Mouse (Mus musculus): ENCODE data around the gene Gabrb1. TPM values are rescaled to one million over a fixed set of nuclear protein-coding genes. Genes with fewer than 3 reads are reported as not detected.
"Not testable (repeated sequence)": the region's sequence is repeated elsewhere in the genome, so short reads cannot be mapped to it uniquely, and the experiment has no call there.

The Gabrb1 gene
- total RNA-seq, 2 experiments from 2014 or later, result 47.5 to 52.3 TPM

DNA sequence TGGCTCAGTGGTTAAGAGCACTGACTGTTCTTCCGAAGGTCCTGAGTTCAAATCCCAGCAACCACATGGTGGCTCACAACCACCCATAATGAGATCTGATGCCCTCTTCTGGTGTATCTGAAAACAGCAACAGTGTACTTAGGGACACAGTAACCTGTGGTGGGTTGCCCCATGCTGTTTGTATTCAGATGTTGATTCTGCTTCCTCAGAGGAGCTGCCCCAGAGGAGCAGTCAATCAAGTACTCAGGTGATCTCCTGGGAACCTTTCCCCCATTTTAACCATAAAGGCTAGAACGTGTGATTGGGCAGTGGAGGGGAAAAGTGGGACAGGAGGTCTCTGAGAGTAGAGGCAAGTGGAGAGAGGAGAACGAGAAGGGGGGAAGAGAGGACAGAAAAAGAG lies 497.8 kb downstream of the Gabrb1 start:
- intact Hi-C loops (cut with DNase I), result not testable (repeated sequence)

DNA sequence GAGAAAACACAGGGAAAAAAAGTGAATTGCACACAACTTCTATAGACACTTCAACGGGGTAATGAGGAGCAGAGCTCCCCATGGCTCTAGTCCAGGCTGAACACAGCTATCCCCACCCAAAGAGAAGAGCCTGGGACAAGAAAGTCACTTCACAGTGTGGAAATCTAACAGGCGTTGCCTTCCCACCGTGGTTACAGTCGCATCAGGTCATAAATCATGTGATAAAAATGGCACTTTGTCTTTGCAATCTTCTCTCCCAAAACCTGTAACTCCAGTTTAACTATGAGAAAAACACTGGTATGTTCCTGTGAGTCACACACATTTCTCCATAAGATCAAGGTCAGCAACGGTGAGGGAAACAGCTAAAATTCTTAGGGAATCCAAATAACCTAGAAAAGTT lies 498.7 kb downstream of the Gabrb1 start:
- intact Hi-C loops (cut with DNase I), result no loop called here
- no peak for DNase-seq

More for the DNA sequence above, 497.8 kb downstream of the Gabrb1 start:
- DNase-seq, result not testable (repeated sequence)

DNA sequence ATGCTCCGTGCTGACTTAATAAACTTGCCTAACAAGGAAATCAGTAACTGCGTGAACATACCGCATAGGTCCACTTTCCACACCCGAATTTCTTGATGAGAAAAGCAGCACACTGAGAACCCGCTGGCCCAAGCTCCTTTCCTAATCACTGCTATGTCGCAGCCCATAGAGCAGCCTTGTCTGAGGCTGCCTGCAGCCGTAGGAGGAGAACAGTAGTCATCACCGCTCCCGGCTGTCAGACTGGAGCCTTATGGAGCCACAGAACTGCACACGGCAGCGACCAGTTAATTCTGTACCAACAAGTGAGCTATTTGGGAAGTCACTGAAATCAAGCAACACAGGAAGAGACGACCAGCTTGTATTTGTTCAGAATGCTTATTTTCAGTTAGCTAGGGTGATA lies 500.8 kb downstream of the Gabrb1 start:
- intact Hi-C loops (cut with DNase I), result no loop called here
- no peak for DNase-seq

DNA sequence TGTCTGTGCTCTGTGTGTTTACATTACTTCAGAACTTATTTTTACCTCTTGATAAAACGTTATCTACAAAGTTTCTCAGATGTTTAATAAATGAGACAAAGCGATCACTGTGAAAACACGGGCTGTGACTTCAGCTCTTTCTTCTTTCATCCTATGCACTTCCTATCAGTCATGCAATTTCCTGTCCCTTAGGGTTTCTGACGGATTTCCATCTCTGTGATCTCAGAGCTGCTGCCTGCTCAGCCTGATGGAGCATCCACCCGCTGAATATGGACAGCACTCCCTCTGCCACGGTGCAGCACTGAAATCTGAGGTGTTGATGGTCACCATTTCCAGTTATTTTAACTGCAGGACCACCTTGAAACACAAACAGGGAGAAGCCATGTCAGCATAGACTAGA lies 501.6 kb downstream of the Gabrb1 start:
- intact Hi-C loops (cut with DNase I), result no loop called here

DNA sequence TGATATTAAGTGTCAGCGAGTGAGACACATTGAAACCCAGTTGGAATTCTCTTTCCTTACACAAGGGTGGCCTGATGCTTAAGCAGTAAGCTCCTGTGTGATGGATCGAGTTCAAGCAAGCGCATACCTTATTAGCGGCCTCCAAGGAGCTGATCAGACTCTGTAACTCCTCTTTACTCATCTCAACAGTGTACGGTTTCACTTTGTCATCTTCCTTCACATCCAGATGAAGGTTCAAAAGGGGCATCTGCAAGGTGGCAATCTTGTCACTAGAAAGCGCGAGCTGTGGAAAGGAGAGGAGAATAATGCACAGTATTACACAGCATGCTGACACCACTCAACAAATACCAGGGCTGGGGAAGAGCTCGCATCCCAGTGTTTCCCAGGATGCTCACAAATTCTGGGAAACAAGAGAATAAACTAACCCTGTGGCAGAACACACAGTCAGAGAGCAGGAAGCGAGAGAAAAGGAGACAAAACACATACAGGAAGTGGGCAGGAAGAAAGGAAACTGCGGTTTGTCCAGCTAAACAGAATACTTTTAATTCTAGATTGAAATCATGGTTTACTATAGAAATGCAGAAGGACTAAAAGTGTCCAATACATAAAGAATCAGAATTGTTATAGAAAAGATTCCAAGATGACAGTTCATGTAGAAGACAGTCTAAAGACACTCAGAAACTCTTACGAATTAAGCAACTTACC lies 503.0 kb downstream of the Gabrb1 start:
- DNase-seq, result no peak
- intact Hi-C loops (cut with DNase I), result no loop called here

More for the DNA sequence above, 501.6 kb downstream of the Gabrb1 start:
- no peak for DNase-seq

DNA sequence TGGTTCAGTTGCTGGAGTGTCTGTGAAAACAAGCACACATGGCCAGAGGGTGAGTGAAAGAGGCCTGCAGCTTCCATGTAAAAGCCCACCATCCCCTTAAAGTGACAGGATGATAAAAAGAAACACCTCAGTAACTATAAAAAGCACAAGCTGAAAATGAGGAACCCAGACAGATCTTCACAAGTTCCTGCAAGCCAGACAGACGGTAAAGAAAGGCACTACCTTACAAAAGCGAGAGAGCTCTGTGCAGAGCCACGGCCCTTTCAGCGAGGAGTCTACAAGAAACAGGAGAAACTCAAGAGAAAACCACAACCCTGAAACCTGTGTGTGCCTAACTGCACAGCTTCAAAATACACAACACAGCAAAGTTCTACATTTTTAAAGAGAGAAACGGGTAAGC lies 504.9 kb downstream of the Gabrb1 start:
- intact Hi-C loops (cut with DNase I), result no loop called here
- DNase-seq, result no peak

DNA sequence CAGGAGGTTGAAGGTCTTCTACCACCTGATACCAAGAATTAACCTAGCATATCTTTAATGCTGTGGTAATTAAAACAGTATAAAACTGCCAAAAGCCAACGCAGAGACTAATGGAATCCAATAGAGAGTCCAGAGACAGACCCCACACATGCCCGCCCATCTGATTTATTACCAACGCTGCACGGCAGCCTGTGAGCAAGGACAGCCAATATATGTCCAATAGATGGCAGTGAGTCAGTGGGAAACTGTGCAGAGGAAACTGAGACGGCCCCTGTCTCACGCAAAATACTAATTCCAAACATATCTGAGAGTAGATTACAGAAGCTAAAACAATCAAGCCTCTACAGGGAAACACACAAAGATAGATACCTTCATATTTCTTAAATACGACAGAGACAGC lies 506.5 kb downstream of the Gabrb1 start:
- intact Hi-C loops (cut with DNase I), result no loop called here
- DNase-seq, result no peak

DNA sequence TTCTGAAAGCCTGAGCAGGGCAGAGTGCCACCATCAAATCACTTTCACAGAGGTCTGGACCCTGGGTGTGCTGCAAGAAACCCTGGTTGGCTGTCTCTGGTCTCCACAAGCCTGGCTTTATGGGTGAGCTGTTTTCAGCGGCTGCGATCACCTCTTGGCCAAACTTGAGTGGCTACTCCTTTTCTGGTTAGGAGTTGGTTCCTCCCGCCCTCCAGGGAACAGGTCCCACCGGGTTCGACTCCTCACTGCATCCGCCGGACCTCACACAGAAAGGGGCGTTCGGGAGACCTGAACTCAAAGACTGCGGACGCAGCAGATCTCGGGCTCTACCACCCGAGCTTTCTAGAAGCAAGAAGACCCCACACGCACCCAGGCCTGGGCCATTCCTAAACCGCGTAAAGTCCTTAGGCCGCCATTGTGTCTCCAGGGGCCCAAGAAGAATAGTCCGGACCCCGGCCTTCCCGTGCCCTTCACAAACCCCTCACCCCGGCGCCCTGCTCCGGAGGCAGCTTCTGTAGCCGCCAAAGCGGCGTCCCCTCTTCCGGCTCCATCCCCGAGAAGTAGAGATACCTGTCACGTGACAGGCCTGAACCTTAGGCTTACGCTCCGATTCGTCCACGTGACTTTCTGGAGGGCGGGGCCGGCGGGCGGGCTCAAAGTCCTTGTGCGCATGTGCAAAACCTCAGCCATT lies 509.8 kb downstream of the Gabrb1 start, which contains the start of gene Commd8:
Gene Commd8 (minus strand): TSS at position 596 of the 691 bp plus-strand sequence.
- intact Hi-C loops (cut with DNase I), result no loop called here
- DNase-seq, result peak; percentile 96

DNA sequence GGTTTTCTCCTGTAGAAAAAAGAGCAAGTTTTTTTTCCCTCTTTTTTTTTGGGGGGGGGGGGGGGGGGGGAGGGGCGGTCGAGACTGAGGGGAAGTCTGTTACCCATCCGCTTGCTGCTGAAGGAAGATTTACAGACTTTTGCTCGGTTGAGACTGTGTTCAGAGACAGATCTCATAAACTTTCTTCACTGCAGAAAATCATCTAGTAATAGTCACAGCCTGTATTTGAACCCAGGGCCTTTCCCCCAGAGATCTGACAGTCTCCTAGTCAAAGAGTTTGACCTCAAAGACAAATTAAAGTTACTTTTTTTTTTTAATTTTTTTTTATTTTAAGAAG lies 510.3 kb downstream of the Gabrb1 start:
- intact Hi-C loops (cut with DNase I), result no loop called here
- DNase-seq, result no peak

DNA sequence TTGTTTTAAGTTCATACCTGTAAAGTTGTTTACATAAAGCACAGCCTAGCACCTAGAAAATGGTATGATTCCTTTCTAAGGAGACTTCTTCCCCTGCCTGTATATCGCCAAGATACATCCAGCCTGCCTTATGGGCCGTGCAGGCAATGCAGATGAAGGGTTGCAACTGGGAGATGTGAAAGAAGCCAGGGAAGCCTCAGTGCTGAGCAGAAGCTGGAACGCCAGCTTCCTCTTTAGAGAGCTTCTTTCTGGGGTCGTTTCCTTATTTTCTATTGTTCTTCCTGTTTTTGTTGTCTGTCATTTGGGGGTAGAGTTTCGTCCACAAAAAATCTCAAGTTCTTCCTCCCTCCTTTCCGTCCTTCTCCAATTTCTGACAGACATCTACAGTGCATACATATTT lies 512.2 kb downstream of the Gabrb1 start:
- intact Hi-C loops (cut with DNase I), result no loop called here
- DNase-seq, result no peak

DNA sequence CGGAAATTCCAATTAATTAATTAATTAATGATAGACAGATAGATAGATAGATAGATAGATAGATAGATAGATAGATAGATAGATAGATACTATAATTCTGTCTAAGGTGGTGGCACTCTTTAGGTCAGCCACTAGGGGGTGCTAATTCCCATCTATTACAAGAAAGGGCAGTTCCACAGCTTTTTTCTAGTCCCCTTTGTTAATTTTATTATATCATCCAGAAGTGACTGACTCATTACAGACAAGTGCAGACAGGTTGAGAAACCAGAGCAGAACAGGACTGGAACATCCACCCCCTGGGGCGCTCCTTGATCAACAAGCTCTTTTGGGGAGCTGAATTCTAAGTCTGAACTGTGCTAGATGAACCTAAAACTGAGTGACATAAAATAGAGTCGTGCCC lies 514.8 kb downstream of the Gabrb1 start:
- peak; percentile 6 for DNase-seq

DNA sequence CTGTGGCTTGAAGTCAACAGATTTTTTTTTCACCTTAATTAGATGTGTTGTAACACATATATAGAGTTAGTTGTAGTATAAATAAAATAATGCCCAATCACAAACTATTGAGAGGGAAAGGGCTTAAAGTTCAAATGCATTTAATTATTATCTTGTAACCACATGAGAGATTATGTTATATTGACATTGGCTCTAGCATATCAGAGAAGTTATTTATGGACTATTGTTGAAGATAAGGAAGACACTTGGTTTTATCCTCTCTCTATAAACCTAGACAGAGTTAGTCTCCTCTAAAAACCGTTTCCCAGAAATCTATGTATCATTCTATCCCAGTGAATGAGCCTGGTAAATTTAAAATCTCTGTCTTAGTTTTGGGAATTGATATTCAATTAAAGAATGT lies 515.6 kb downstream of the Gabrb1 start:
- intact Hi-C loops (cut with DNase I), result no loop called here
- no peak for DNase-seq

More for the DNA sequence above, 514.8 kb downstream of the Gabrb1 start:
- intact Hi-C loops (cut with DNase I), result no loop called here

DNA sequence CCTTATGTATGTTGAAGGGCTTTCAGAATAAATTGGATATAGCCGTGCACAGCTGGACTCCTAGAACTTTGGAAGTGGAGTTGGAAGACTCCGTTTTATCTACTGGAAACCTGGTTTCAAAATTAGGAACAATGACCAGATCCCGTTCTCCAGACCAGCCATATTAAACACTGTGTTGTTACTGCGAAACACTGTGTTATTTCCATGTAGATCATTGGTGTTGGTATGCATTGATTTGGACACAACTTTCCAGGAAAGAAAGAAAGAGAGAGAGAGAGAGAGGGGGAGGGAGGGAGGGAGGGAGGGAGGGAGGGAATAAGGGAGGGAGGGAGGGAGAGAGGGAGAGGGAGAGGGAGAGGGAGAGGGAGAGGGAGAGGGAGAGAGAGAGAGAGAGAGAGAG lies 517.1 kb downstream of the Gabrb1 start:
- DNase-seq, result no peak
- intact Hi-C loops (cut with DNase I), result loop anchor here (5.0 kb wide), 1 partner anchor 92 kb away; no protein-coding TSS in a partner anchor

DNA sequence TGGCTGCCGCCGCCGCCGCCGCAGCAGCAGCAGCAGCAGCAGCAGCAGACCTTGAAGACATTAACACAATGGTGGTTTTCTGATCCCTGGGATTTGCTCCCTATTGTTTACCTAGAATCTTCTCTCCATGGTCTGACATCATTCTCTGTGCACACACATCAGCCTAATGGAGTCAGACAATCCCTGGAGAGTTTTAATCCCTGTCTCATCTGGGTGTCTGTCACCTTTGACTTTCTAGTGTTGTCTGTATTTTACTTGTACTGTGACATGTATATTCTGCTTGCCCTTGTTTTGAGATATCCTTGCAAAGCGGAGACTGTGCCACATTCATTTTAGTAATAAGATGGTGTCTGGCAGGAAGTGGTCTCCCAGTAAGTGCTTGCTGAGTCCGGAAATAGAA lies 517.6 kb downstream of the Gabrb1 start:
- DNase-seq, result no peak
- intact Hi-C loops (cut with DNase I), result loop anchor here (5.0 kb wide), 1 partner anchor 92 kb away; no protein-coding TSS in a partner anchor

DNA sequence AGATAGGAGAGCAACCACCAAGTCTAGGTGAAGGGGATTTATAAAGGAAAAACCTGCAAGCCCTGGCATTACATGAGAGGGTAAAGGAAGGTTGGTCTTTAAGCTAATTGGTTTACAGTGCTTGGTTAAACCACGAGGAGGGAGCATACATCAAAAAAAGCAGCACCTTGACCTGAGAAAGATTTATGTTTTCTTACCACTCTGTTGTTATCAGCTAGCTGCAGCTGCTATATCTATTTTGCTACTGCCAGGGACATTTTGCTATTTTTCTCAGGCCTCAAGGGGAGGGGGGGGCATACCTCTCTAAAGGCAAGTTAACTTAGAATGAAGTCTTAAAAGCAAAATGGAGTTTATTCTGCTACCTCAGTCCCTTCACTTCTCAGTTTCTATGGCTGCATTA lies 523.3 kb downstream of the Gabrb1 start:
- intact Hi-C loops (cut with DNase I), result no loop called here
- no peak for DNase-seq

DNA sequence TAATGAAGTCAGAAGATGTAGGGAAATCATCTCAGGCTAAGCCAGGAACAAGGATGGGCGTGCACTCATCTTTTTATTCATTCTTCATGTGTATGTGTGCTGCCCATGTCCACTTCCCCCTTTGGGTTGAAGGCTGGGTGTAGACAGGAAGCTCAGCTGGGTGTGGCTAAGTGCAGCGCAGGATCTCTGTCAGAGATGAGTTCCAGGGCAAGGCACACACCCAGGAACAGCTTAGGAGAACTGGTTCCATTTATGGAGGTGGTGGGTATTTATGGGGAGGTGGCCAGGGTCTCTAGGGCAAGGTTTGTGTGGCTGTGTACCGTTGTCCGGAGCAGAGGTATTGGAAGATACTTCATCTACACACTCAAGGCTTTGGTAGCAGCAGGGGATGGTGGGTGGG lies 524.9 kb downstream of the Gabrb1 start:
- intact Hi-C loops (cut with DNase I), result no loop called here
- no peak for DNase-seq

DNA sequence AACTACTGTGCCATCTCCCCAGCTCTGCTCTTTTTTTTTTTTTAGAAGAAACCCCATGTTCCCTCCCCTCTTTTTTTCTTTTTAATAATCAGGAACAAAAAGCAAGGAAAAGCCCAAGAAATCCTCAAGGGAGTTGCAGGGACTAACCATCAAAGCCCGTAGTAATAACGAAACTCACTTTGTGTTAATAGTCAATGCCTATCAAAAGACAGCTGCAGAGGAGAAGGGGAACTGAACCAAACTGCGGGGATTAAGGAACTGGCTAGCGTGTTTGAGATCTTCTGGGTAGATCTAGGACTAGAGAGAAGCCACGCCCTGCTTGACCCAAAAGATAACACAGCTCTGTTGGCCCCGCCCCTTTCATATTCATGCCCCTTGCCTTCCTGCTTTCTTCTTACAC lies 526.0 kb downstream of the Gabrb1 start:
- intact Hi-C loops (cut with DNase I), result no loop called here
- DNase-seq, result no peak

DNA sequence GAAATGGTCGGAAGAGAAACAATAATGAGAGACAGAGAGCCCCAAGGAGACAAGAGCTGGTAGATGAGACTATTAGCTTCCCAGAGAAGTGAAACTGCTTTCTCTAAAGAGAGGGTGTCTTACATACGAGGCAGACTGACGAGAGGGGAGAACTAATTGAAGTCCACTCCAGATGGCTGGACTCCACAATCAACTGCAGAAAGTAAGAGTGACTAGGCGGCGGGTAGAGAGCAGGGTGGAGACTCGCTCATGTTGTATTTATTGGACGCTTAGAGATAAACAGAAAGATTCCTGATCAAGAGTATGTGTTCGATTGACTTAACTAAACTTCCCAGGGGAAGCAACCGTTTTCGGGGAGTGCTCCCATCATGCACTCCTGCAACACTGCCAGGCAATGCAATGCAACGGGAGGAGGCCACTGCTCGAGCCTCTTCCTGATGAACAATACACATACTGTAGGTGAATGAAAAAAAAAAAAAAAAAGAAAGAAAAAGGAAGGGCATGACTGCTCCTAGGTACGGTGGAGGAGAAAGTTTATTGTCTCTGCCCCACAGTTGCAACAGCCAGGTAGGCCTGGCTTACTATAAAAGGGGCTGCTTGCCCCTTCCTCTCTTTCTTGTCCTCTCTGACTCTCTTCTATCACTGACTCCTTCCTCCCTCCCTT lies 526.7 kb downstream of the Gabrb1 start:
- intact Hi-C loops (cut with DNase I), result no loop called here

DNA sequence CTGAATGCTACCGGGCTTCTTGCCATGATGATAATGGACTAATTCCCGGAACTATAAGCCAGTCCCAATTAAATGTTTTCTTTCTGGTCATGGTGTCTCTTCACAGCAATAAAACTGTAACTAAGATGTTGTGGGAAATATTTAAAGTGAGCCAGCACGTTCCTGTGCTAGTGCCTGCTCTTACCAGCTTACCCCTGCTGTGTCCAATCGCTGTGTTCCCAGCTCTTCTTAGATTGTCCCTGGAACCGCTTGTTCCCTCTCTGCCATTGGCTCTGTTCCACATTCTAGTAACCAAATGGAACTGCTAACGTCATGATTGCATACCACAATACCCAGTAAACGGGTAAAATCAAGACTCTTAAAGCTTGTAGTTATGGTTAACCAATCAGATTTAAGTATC lies 533.2 kb downstream of the Gabrb1 start:
- DNase-seq, result no peak
- intact Hi-C loops (cut with DNase I), result no loop called here

More for the DNA sequence above, 526.7 kb downstream of the Gabrb1 start:
- DNase-seq, result no peak

DNA sequence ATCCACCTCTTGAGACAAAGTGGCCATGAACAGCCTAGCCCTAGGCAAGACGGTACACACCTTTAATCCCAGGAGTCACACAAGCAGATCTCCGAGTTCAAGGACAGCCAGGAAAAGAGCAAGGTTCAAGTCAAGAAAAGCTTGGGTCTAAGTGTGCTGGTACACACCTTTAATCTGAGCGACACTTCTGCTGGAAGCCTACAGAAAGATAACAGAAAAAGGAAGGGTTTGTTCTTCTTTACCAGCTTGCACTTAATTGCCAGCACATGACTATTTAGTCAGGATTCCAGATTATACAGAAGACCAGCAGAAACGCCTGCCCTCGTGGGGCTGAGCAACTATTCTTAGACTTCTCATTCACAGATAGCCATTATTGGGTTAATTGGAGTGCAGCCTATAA lies 534.0 kb downstream of the Gabrb1 start:
- no peak for DNase-seq
- intact Hi-C loops (cut with DNase I), result no loop called here

DNA sequence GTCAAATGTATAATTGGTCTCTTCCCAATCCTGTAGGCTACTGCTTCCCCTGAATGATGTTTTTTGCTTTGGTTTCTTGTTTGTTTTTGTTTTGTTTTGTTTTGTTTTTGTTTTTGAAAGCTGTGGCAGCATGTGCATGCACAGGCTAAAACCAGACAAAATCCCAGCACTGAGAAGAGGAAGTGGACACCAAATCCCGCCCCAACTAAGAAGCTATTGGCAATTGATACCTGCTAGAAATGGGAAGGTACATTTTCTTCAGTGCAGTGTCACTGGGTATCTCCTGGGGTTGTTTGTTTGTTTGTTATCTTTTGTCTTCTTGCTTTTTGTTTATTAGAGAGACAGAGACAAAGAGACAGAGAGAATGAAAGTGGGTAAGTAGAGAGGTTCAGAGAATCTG lies 537.5 kb downstream of the Gabrb1 start:
- DNase-seq, result no peak
- intact Hi-C loops (cut with DNase I), result no loop called here
